Mouse (Mus musculus): ENCODE data around the gene Ap3s2. TPM values are rescaled to one million over a fixed set of nuclear protein-coding genes. Genes with fewer than 3 reads are reported as not detected.

Gene Ap3s2
- total RNA-seq, 2 experiments from 2014 or later: 34.4 to 34.5 TPM

- no peak for DNase-seq (ENCODE audit: low spot score in 2 of 2)
Observed at GRCm38 (mm10) chr7:79847456-79848451, 72.7 kb downstream of the Ap3s2 start.

- no peak for DNase-seq (ENCODE audit: low spot score in 2 of 2)
Observed at GRCm38 (mm10) chr7:79846342-79846741, 74.1 kb downstream of the Ap3s2 start.

DNA sequence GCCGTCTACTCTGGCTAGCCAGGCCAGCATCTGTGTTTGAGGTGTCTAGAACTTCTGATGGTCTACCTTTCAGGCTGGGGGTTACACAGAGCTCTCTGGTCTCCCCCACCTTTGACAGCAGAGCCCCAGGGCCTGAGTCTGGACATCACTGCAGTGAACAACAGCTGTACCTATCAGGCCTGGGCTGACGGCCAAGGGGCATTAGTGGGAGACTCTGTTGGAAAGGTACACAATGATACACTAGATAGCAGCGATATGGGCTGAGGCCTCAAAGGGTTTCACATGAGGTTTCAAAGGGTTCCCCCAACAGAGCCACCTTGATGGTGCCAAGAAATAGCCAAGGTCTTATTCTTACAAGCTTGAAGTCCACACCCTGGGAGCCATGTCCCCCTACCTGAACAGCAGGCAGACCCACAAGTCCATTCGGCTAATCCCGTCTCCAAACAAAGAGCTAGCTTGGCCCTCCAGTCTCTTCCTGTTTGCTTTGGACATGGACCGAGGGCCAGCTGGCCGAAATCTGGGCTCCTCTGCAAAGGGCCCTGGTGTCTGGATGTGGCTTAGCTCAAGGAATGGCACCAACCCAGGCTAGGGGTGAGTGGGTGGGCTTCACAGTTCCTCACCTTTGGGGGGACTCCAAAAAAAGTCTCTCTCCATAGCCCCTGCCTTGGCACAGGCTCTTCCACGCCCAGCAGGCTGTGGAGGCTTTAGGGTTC is 76.2 kb downstream of the Ap3s2 start:
- no peak for DNase-seq (ENCODE audit: low spot score in 2 of 2)

DNA sequence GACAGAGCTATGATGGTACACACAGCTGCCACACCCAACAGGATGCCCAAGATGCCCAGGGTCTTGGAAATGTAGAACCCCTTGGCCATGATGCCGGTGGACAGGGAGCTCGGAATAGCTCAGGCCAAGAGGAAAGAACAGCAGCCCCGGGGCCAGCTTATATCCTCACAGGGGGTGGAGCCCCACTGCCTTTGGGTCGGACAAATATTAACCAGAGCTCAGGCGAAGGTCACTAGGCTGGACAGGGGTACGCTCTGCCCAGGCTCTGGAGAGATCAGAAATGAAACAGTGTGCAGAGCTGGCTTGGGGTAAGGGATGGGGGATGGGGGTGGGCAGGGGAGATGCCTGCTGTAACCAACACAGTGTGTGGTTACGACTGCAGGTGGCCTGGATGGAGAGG is 78.3 kb downstream of the Ap3s2 start:
- no peak for DNase-seq (ENCODE audit: low spot score in 2 of 2)

DNA sequence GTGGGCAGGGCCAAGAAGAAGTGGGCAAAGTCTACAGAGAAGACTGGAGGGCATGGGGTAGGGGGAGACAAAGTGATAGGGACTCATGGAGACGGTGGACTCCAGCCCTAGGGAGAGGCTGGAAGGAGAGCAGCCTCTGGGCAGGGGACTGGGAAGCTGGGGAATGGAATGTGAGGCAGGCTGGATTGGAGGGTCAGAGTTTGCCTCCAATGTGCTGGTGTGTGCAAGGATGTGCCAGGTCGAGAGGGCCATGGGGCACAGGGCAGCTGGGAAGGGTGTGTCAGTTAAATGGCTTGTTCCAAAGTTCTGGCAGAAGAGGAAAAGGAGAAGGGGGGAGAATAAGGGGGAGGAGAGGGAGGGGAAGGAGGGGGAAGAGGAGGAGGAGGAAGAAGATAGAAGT is 83.2 kb downstream of the Ap3s2 start:
- DNase-seq (ENCODE audit: low spot score in 2 of 2): no peak

- DNase-seq (ENCODE audit: low spot score in 2 of 2): no peak
Observed at GRCm38 (mm10) chr7:79835196-79835595, 85.3 kb downstream of the Ap3s2 start.

GRCm38 (mm10) chr7:79832980-79833379 is 87.5 kb downstream of the Ap3s2 start:
- no peak for DNase-seq (ENCODE audit: low spot score in 2 of 2)

DNA sequence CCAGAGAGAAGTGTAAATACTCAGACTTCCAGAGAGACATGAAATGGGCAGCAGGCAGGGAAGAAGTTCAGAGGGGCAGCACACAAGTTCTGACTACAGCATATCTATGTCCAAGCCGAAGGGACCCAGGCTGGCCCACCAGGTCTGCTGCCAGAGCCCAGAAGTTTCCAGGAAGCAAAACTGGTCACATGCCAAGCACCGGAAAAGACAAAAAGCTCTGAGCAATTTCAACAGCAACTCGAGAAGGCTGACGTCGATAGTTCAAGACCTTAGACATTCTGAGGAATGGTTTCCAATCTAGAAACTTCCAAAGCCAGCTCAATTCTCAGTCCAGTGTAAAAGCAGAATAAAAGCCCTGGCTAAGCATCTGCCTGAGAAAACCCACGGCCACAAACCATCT is 88.9 kb downstream of the Ap3s2 start:
- DNase-seq (ENCODE audit: low spot score in 2 of 2): no peak

GRCm38 (mm10) chr7:79831145-79831544 is 89.3 kb downstream of the Ap3s2 start:
- DNase-seq (ENCODE audit: low spot score in 2 of 2): no peak

- DNase-seq (ENCODE audit: low spot score in 2 of 2): no peak
Observed at GRCm38 (mm10) chr7:79828341-79828740, 92.1 kb downstream of the Ap3s2 start.

Small RNA genes within 50 kb of the gene (microRNA-seq; reads per million reads assigned to microRNA genes)
- not detected for gene Gm24541

Other genes starting within 250 kb of the Ap3s2 start
- gene Kif7, start 204.9 kb downstream of the Ap3s2 start, total RNA-seq (2021): 10 to 100 TPM; 10.6 to 11.0 TPM
- gene Plin1, start 187.7 kb downstream of the Ap3s2 start, total RNA-seq (2021): 100 to 1,000 TPM; 360 to 412 TPM
- 10 to 100 TPM; 35.7 to 37.7 TPM for gene Pex11a, start 177.5 kb downstream of the Ap3s2 start, total RNA-seq (2021)
- 1 to 10 TPM; 2.7 to 2.9 TPM for gene Wdr93, start 177.5 kb downstream of the Ap3s2 start, total RNA-seq (2021)
- under 1 TPM in 1 of 2 experiments, not detected in 1; 0.31 TPM for gene Mesp1, start 126.9 kb downstream of the Ap3s2 start, total RNA-seq (2021)
- 1 to 10 TPM; 1.5 to 1.9 TPM for gene Mesp2, start 109.9 kb downstream of the Ap3s2 start, total RNA-seq (2021)
- 10 to 100 TPM; 36.1 to 59.6 TPM for gene Anpep, start 59.6 kb downstream of the Ap3s2 start, total RNA-seq (2021)
- gene Arpin, start 14.7 kb upstream of the Ap3s2 start, total RNA-seq (2021): 10 to 100 TPM; 26.0 to 29.6 TPM
- 10 to 100 TPM; 25.2 to 25.5 TPM for gene Zfp710, start 104.2 kb upstream of the Ap3s2 start, total RNA-seq (2021)
- 100 to 1,000 TPM; 275 to 289 TPM for gene Idh2, start 194.7 kb upstream of the Ap3s2 start, total RNA-seq (2021)

All from adrenal gland, postnatal 4 days (tissue).